ENCODE assay signal across 8 mouse cellular contexts in genomic region chr12:111677882-111678669, GRCm38 (mm10). TPM values are rescaled to one million over a fixed set of nuclear protein-coding genes. Genes with fewer than 3 reads are reported as not detected.
DNase-seq lines count a peak whose midpoint lies in the region; ATAC-seq and TF ChIP-seq lines count a peak whose summit lies in the region.

Gene Trmt61a (plus strand): TSS chr12:111678105.

- peak; percentile 49 for TF ChIP-seq POLR2A in testis, adult 2 months (IDR thresholded peaks at IDR 0.05; ENCODE audit: control insufficient read depth, low read depth, low read length)

- peak within 1 kb of the TSS; percentile 98 for H3K4me2 ChIP-seq in forebrain, embryonic 12.5 days
- H3K4me2 ChIP-seq in heart, embryonic 16.5 days (ENCODE audit: low read depth, low read length), result peak within 1 kb of the TSS; percentile 97
- peak within 1 kb of the TSS; percentile 97 for H3K4me2 ChIP-seq in neural tube, embryonic 14.5 days (ENCODE audit: low read depth, low read length)

- no peaks in the 10 kb centered on the region for H3K9me3 ChIP-seq in forebrain, embryonic 12.5 days
- H3K9me3 ChIP-seq in heart, embryonic 16.5 days (replicated peaks; ENCODE audit: control insufficient read depth, low read length), result no peaks in the 10 kb centered on the region
- no peaks in the 10 kb centered on the region for H3K9me3 ChIP-seq in neural tube, embryonic 14.5 days (ENCODE audit: control insufficient read depth, low read length)

- peaks cover 16% of the 10 kb centered on the region; the same call in 1 of the 2 replicates for H3K27me3 ChIP-seq in forebrain, embryonic 12.5 days
- H3K27me3 ChIP-seq in heart, embryonic 16.5 days (ENCODE audit: control insufficient read depth, insufficient read depth, low read length), result no peaks in the 10 kb centered on the region; the same call in 1 of the 2 replicates
- no peaks in the 10 kb centered on the region for H3K27me3 ChIP-seq in neural tube, embryonic 14.5 days (ENCODE audit: control insufficient read depth, insufficient read depth, low read length)
- H3K27me3 ChIP-seq in testis, adult 2 months (ENCODE audit: control insufficient read depth, insufficient read depth, low read length), result no peaks in the 10 kb centered on the region

- under 1% methylated on average over 51 of the region's 51 CpGs for WGBS in forebrain, embryonic 12.5 days
- under 1% methylated on average over 51 of the region's 51 CpGs for WGBS in heart, embryonic 16.5 days
- WGBS in neural tube, embryonic 14.5 days, result under 1% methylated on average over 51 of the region's 51 CpGs

- no peak for TF ChIP-seq CTCF in testis, adult 2 months (IDR thresholded peaks at IDR 0.05; ENCODE audit: control insufficient read depth, insufficient read depth, insufficient replicate concordance, low read depth, low read length)

- H3K4me1 ChIP-seq in forebrain, embryonic 12.5 days, result peaks cover 26% of the 10 kb centered on the region
- peaks cover 50% of the 10 kb centered on the region for H3K4me1 ChIP-seq in heart, embryonic 16.5 days (ENCODE audit: control insufficient read depth, insufficient read depth, low read length)
- H3K4me1 ChIP-seq in neural tube, embryonic 14.5 days (ENCODE audit: control insufficient read depth, insufficient read depth, low read length), result peaks cover 20% of the 10 kb centered on the region
- peaks cover 15% of the 10 kb centered on the region for H3K4me1 ChIP-seq in testis, adult 2 months (ENCODE audit: control insufficient read depth, insufficient read depth, low read length)

- peak within 1 kb of the TSS; percentile 84 for H3K4me3 ChIP-seq in forebrain, embryonic 12.5 days (replicated peaks)
- peak within 1 kb of the TSS; percentile 98 for H3K4me3 ChIP-seq in heart, embryonic 16.5 days (ENCODE audit: low read length)
- peak within 1 kb of the TSS; percentile 79 for H3K4me3 ChIP-seq in neural tube, embryonic 14.5 days (ENCODE audit: low read depth, low read length)
- peak within 1 kb of the TSS; percentile 99 for H3K4me3 ChIP-seq in testis, adult 2 months (ENCODE audit: control insufficient read depth, low read depth, low read length)

- H3K36me3 ChIP-seq in forebrain, embryonic 12.5 days (replicated peaks), result peaks cover 30% of the 10 kb centered on the region
- H3K36me3 ChIP-seq in heart, embryonic 16.5 days (ENCODE audit: control insufficient read depth, insufficient read depth), result 0 out of 2 replicates have a peak, but pooled peaks cover 4% of the 10 kb centered on the region
- H3K36me3 ChIP-seq in neural tube, embryonic 14.5 days (ENCODE audit: control insufficient read depth, insufficient read depth, low read length), result no peaks in the 10 kb centered on the region
- no peaks in the 10 kb centered on the region for H3K36me3 ChIP-seq in testis, adult 2 months (ENCODE audit: control insufficient read depth, insufficient read depth, low read length)

- DNase-seq in ES-CJ7 (ENCODE audit: low read depth, low spot score), result peak; percentile 89
- DNase-seq in c-Kit-positive CD71-positive TER-119-positive erythroid progenitor cells, embryonic 14.5 days (ENCODE audit: low spot score), result peak; percentile 89
- DNase-seq in kidney, postnatal 25 days, result peak; percentile 94 to 96
- peak; percentile 87 to 91 for DNase-seq in lung, adult 18-20 months

- ATAC-seq in forebrain, embryonic 12.5 days (ENCODE audit: low FRiP score), result peak; percentile 92
- ATAC-seq in heart, embryonic 16.5 days (replicated peaks; ENCODE audit: extremely low read depth, insufficient read depth, low FRiP score), result peak; percentile 89
- ATAC-seq in neural tube, embryonic 14.5 days (ENCODE audit: low read depth), result peak; percentile 91

- peak within 1 kb of the TSS; percentile 77 for H3K9ac ChIP-seq in forebrain, embryonic 12.5 days
- peak within 1 kb of the TSS; percentile 88 for H3K9ac ChIP-seq in heart, embryonic 16.5 days (ENCODE audit: low read length)
- H3K9ac ChIP-seq in neural tube, embryonic 14.5 days (replicated peaks; ENCODE audit: low read depth, low read length), result peak within 1 kb of the TSS; percentile 68

- peak within 1 kb of the TSS; percentile 95 for H3K27ac ChIP-seq in forebrain, embryonic 12.5 days
- H3K27ac ChIP-seq in heart, embryonic 16.5 days (ENCODE audit: low read length), result peak within 1 kb of the TSS; percentile 100
- H3K27ac ChIP-seq in neural tube, embryonic 14.5 days (ENCODE audit: low read depth, low read length), result peak within 1 kb of the TSS; percentile 97
- H3K27ac ChIP-seq in testis, adult 2 months (ENCODE audit: control insufficient read depth, insufficient read depth, low read depth, low read length), result peak within 1 kb of the TSS; percentile 88

RNA-seq across cellular contexts. Expression of gene Trmt61a, which starts in this region (rescaled TPM):
- 15.4 and 16.7 TPM in 2 replicates for polyA plus RNA-seq in forebrain, embryonic 12.5 days (2016; fragmentation: Nextera tagmentation; extraction: Ambion mirVana)
- 7.7 and 8.5 TPM in 2 replicates for polyA plus RNA-seq in heart, embryonic 16.5 days (2015; fragmentation: Nextera tagmentation; extraction: Ambion mirVana)
- 4.3 and 5.0 TPM in 2 replicates for polyA plus RNA-seq in neural tube, embryonic 14.5 days (2014; fragmentation: Nextera tagmentation; extraction: Ambion mirVana)
- polyA plus RNA-seq in testis, adult 2 months (2012; rRNA removed), result 11.0 and 11.9 TPM in 2 replicates

Comparison
In these comparisons a context has a peak if more than half of its experiments do, and no peak if none do; other contexts are left out.
1. Peak in every context shown above with its lines: DNase-seq, ATAC-seq, H3K4me3 ChIP-seq and H3K27ac ChIP-seq.